Mouse (Mus musculus) stomach, postnatal 0 days (tissue): ENCODE data around the gene Shc1.

Experiments used
- CTCF ChIP-seq: IDR thresholded peaks from 2 replicates; pipeline ENCODE4 v1.5.1; 2016; ENCODE audit warnings: antibody characterized with exemption, low read depth, mild to moderate bottlenecking, moderate library complexity
- EP300 ChIP-seq: optimal IDR thresholded peaks from 2 replicates; pipeline ENCODE3; 2016; ENCODE audit warnings: antibody characterized with exemption

GRCm38 (mm10) chr3:89417131-89417530, 1.1 kb upstream of the Shc1 start:
- no peak for TF ChIP-seq EP300
- TF ChIP-seq CTCF: no peak
